Mouse (Mus musculus) testis, postnatal 14 days (tissue): ENCODE results near the gene Gclm.
"Not testable (repeated sequence)": the region's sequence is repeated elsewhere in the genome, so short reads cannot be mapped to it uniquely, and the experiment has no call there.

Experiments used
- DNase-seq: peaks from one replicate; pipeline ENCODE4 v3.0.0; 2021; ENCODE audit warnings: low spot score

Gene Gclm

GRCm38 (mm10) chr3:122245215-122245877, at the start of gene Gclm:
Gene Gclm, plus strand, starts transcription at chr3:122245557.
- DNase-seq = peak; percentile 96

GRCm38 (mm10) chr3:122196621-122197298, 48.6 kb upstream of the Gclm start:
- no peak for DNase-seq

- no peak for DNase-seq
Observed at GRCm38 (mm10) chr3:122198532-122198931, 46.8 kb upstream of the Gclm start.

- DNase-seq = no peak
Observed at GRCm38 (mm10) chr3:122198966-122199381, 46.4 kb upstream of the Gclm start.

- no peak for DNase-seq
Observed at GRCm38 (mm10) chr3:122199600-122199999, 45.8 kb upstream of the Gclm start.

- DNase-seq = no peak
Observed at GRCm38 (mm10) chr3:122200017-122200416, 45.3 kb upstream of the Gclm start.

GRCm38 (mm10) chr3:122200447-122200846, 44.9 kb upstream of the Gclm start:
- DNase-seq = no peak

GRCm38 (mm10) chr3:122202307-122202732, 43.0 kb upstream of the Gclm start:
- no peak for DNase-seq

- no peak for DNase-seq
Observed at GRCm38 (mm10) chr3:122203675-122204329, 41.6 kb upstream of the Gclm start.

GRCm38 (mm10) chr3:122205753-122206152, 39.6 kb upstream of the Gclm start:
- DNase-seq = no peak

GRCm38 (mm10) chr3:122206279-122207070, 38.9 kb upstream of the Gclm start:
- DNase-seq = no peak

GRCm38 (mm10) chr3:122207766-122208165, 37.6 kb upstream of the Gclm start:
- DNase-seq = no peak

GRCm38 (mm10) chr3:122208296-122209225, 36.8 kb upstream of the Gclm start:
- DNase-seq = no peak

- no peak for DNase-seq
Observed at GRCm38 (mm10) chr3:122209511-122209910, 35.8 kb upstream of the Gclm start.

- no peak for DNase-seq
Observed at GRCm38 (mm10) chr3:122210434-122210833, 34.9 kb upstream of the Gclm start.

- DNase-seq = no peak
Observed at GRCm38 (mm10) chr3:122210846-122211245, 34.5 kb upstream of the Gclm start.

- no peak for DNase-seq
Observed at GRCm38 (mm10) chr3:122211446-122212125, 33.8 kb upstream of the Gclm start.

GRCm38 (mm10) chr3:122221240-122222036, 23.9 kb upstream of the Gclm start:
- DNase-seq = no peak

- DNase-seq = not testable (repeated sequence)
Observed at GRCm38 (mm10) chr3:122226972-122227371, 18.4 kb upstream of the Gclm start.

GRCm38 (mm10) chr3:122235772-122236171, 9.6 kb upstream of the Gclm start:
- DNase-seq = no peak
